Mouse (Mus musculus): Measurements from ENCODE around the gene Fuk. TPM values are rescaled to one million over a fixed set of nuclear protein-coding genes. Genes with fewer than 3 reads are reported as not detected.

Fuk gene
- polyA plus RNA-seq (2015; fragmentation: Nextera tagmentation; extraction: Ambion mirVana): 2.7 and 2.9 TPM in 2 replicates

- 3% methylated on average over 30 of the region's 30 CpGs for WGBS (ENCODE audit: insufficient replicate concordance)
Observed at GRCm38 (mm10) chr8:110901839-110902578, at the start of gene Fuk. TSS of gene Fuk (minus strand) at chr8:110902488.

DNA sequence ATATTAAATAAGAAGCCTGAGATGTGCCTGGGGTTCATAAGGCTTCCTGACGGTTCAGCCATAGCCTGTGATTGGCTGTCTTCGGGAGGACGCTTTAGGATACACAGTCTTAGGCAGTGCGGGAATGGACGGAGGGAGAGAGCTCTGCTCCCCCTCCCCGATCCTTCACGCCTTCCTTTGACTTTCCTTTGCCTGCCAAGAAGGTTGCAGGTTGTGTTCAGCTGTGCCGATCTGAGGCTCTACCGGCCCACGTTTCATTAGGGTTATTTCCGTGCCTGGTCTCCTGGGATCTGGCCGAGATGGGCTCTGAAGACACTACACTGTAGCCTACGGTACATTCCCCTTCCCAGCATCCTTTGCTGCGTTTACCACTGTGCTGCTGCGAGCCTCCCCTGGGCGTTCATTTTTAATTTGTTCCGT is 47.8 kb upstream of the Fuk start:
- no peak overlapping the region for H3K4me2 ChIP-seq (ENCODE audit: low read depth, low read length)
- H3K27me3 ChIP-seq (ENCODE audit: control insufficient read depth, insufficient read depth, low read depth, low read length): no peaks in the 10 kb centered on the region
- H3K27ac ChIP-seq (ENCODE audit: low read length): no peak overlapping the region
- no peak for ATAC-seq (ENCODE audit: low read depth)
- H3K4me1 ChIP-seq (ENCODE audit: control insufficient read depth, low read depth, low read length): 0 out of 2 replicates have a peak, but pooled peaks cover 2% of the 10 kb centered on the region
- WGBS (ENCODE audit: insufficient replicate concordance): 79% methylated on average over 17 of the region's 17 CpGs
- H3K36me3 ChIP-seq (ENCODE audit: control insufficient read depth, insufficient read depth): no peaks in the 10 kb centered on the region
- no peak overlapping the region for H3K4me3 ChIP-seq (ENCODE audit: low read depth, low read length)
- H3K9me3 ChIP-seq (replicated peaks; ENCODE audit: control insufficient read depth, low read length): no peaks in the 10 kb centered on the region
- H3K9ac ChIP-seq (ENCODE audit: low read depth, low read length): no peak overlapping the region

More at GRCm38 (mm10) chr8:110901839-110902578, at the start of gene Fuk:
- peak within 1 kb of the TSS; percentile 80 for H3K9ac ChIP-seq (ENCODE audit: low read depth, low read length)
- peak within 1 kb of the TSS; percentile 86 for H3K4me3 ChIP-seq (ENCODE audit: low read depth, low read length)
- no peaks in the 10 kb centered on the region for H3K27me3 ChIP-seq (ENCODE audit: control insufficient read depth, insufficient read depth, low read depth, low read length)
- peak within 1 kb of the TSS; percentile 83 for H3K4me2 ChIP-seq (ENCODE audit: low read depth, low read length)
- peak; percentile 98 for ATAC-seq (ENCODE audit: low read depth)
- no peaks in the 10 kb centered on the region for H3K9me3 ChIP-seq (replicated peaks; ENCODE audit: control insufficient read depth, low read length)
- no peaks in the 10 kb centered on the region; the same call in 1 of the 2 replicates for H3K36me3 ChIP-seq (ENCODE audit: control insufficient read depth, insufficient read depth)
- no peak within 1 kb of the TSS for H3K27ac ChIP-seq (ENCODE audit: low read length)
- peaks cover 7% of the 10 kb centered on the region for H3K4me1 ChIP-seq (ENCODE audit: control insufficient read depth, low read depth, low read length)

DNA sequence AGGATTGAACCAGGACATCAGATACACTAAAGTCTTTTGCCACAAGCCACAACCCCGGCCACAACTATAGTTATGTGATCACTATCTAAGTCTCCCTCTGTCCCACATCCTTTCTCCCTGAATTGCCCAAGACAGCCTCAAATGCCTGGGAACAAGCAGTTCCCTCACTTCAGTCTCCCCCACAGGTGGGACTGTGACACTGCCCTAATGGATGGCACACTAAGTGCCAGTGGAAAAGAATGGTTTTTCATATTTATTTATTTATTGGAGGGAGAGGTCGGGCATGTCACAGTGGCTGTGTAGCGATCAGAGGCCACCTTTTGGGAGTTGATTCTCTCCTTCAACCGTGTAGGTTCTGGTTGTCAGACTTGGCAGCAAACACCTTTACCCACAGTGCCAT is 43.4 kb upstream of the Fuk start:
- no peak for ATAC-seq (ENCODE audit: low read depth)
- Histone ChIP-seq H3K9me3 (replicated peaks; ENCODE audit: control insufficient read depth, low read length) (no peaks in the 10 kb centered on the region), H3K27me3 (ENCODE audit: control insufficient read depth, insufficient read depth, low read depth, low read length) (no peaks in the 10 kb centered on the region), H3K4me1 (ENCODE audit: control insufficient read depth, low read depth, low read length) (peaks cover 14% of the 10 kb centered on the region), H3K27ac (ENCODE audit: low read length) (no peak overlapping the region), H3K9ac (ENCODE audit: low read depth, low read length) (no peak overlapping the region), H3K4me3 (ENCODE audit: low read depth, low read length) (no peak overlapping the region), H3K4me2 (ENCODE audit: low read depth, low read length) (no peak overlapping the region), H3K36me3 (ENCODE audit: control insufficient read depth, insufficient read depth) (peaks cover 3% of the 10 kb centered on the region; the same call in 1 of the 2 replicates)
- 41% methylated on average over 4 of the region's 4 CpGs for WGBS (ENCODE audit: insufficient replicate concordance)

DNA sequence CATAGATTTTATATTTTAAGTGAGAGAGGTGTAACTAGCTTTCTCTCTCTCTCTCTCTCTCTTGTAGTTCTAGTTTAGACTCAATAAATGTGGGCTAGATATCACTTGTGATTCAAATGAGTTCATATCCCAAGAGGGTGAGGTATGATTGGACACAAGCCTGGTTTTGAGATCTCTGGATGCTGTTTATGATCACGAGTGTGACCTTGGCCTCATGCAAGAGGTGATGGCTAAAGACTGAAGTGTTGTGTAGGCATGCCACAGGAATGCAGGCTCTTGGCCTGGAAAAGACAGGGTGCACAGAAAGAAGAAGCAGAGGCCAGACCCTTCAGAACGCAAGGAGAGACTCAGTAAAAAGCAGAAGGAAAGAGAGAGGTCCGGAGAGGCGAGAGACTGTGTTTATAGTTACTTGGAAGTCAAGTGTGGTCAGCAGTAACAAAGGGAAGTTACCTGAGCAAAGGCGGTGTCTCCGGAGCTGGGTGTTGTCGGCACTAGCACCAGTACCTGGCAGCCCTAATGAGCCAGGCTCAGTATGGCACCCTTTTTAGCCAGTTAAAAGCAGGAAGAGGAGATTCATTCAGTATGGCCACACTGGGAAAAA is 42.1 kb upstream of the Fuk start:
- peaks cover 3% of the 10 kb centered on the region; the same call in 1 of the 2 replicates for H3K36me3 ChIP-seq (ENCODE audit: control insufficient read depth, insufficient read depth)
- no peak overlapping the region for H3K4me2 ChIP-seq (ENCODE audit: low read depth, low read length)
- no peak overlapping the region for H3K4me3 ChIP-seq (ENCODE audit: low read depth, low read length)
- H3K27ac ChIP-seq (ENCODE audit: low read length): no peak overlapping the region
- H3K4me1 ChIP-seq (ENCODE audit: control insufficient read depth, low read depth, low read length): peaks cover 17% of the 10 kb centered on the region
- no peak for ATAC-seq (ENCODE audit: low read depth)
- WGBS (ENCODE audit: insufficient replicate concordance): 34% methylated on average over 7 of the region's 7 CpGs
- H3K27me3 ChIP-seq (ENCODE audit: control insufficient read depth, insufficient read depth, low read depth, low read length): no peaks in the 10 kb centered on the region
- no peak overlapping the region for H3K9ac ChIP-seq (ENCODE audit: low read depth, low read length)
- no peaks in the 10 kb centered on the region for H3K9me3 ChIP-seq (replicated peaks; ENCODE audit: control insufficient read depth, low read length)

GRCm38 (mm10) chr8:110941453-110941948 is 39.2 kb upstream of the Fuk start:
- H3K4me3 ChIP-seq (ENCODE audit: low read depth, low read length): no peak overlapping the region
- WGBS (ENCODE audit: insufficient replicate concordance): 61% methylated on average over 10 of the region's 10 CpGs
- peaks cover 39% of the 10 kb centered on the region for H3K4me1 ChIP-seq (ENCODE audit: control insufficient read depth, low read depth, low read length)
- H3K27ac ChIP-seq (ENCODE audit: low read length): no peak overlapping the region
- no peak for ATAC-seq (ENCODE audit: low read depth)
- no peaks in the 10 kb centered on the region for H3K27me3 ChIP-seq (ENCODE audit: control insufficient read depth, insufficient read depth, low read depth, low read length)
- no peak overlapping the region for H3K9ac ChIP-seq (ENCODE audit: low read depth, low read length)
- no peak overlapping the region for H3K4me2 ChIP-seq (ENCODE audit: low read depth, low read length)
- H3K36me3 ChIP-seq (ENCODE audit: control insufficient read depth, insufficient read depth): peaks cover 3% of the 10 kb centered on the region; the same call in 1 of the 2 replicates
- no peaks in the 10 kb centered on the region for H3K9me3 ChIP-seq (replicated peaks; ENCODE audit: control insufficient read depth, low read length)

DNA sequence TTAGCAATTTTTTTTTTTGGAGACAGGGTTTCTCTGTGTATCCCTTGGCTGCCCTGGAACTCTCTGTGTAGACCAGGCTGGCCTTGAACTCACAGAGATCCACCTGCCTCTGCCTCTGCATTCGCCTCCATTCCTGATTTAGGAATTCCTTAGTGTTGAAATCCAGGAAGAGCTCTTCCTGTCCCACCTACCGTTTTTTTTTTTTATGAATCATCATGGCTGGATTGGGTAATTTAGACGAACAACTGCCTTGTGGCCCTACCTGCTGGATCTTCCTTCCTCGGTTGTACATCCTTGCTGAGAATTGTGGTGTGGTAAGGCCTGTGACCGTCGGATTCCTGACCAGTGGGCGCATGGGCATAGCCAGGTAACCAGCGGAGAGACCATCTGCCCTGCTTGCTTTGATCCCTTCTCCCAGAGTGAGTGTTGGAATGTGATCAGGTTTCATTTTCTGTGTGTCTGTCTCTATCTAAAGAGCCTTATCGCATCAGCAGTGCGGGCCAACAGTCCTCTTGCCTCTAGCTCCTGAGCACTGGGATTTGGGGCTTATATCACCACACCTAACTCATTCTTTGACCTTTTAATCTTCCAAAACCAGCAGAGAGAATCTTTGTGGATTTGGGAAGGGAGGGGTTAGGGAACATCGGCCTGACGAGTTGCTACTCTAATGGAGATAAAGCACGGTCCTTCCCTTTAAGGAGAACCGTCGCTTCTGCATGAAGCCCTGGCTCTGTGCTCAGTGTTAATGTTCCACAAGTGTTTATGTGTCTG is 38.6 kb upstream of the Fuk start:
- no peaks in the 10 kb centered on the region for H3K27me3 ChIP-seq (ENCODE audit: control insufficient read depth, insufficient read depth, low read depth, low read length)
- ATAC-seq (ENCODE audit: low read depth): no peak
- no peak overlapping the region for H3K4me2 ChIP-seq (ENCODE audit: low read depth, low read length)
- H3K27ac ChIP-seq (ENCODE audit: low read length): 0 out of 2 replicates have a peak overlapping the region, but pooled peaks have one; percentile 25
- H3K4me1 ChIP-seq (ENCODE audit: control insufficient read depth, low read depth, low read length): peaks cover 41% of the 10 kb centered on the region
- no peak overlapping the region for H3K9ac ChIP-seq (ENCODE audit: low read depth, low read length)
- H3K9me3 ChIP-seq (replicated peaks; ENCODE audit: control insufficient read depth, low read length): no peaks in the 10 kb centered on the region
- whole genome bisulfite sequencing (ENCODE audit: insufficient replicate concordance): 68% methylated on average over 15 of the region's 15 CpGs
- no peak overlapping the region for H3K4me3 ChIP-seq (ENCODE audit: low read depth, low read length)
- H3K36me3 ChIP-seq (ENCODE audit: control insufficient read depth, insufficient read depth): peaks cover 3% of the 10 kb centered on the region; the same call in 1 of the 2 replicates

- H3K9ac ChIP-seq (ENCODE audit: low read depth, low read length): no peak overlapping the region
Observed at GRCm38 (mm10) chr8:110938882-110939589, 36.7 kb upstream of the Fuk start.

DNA sequence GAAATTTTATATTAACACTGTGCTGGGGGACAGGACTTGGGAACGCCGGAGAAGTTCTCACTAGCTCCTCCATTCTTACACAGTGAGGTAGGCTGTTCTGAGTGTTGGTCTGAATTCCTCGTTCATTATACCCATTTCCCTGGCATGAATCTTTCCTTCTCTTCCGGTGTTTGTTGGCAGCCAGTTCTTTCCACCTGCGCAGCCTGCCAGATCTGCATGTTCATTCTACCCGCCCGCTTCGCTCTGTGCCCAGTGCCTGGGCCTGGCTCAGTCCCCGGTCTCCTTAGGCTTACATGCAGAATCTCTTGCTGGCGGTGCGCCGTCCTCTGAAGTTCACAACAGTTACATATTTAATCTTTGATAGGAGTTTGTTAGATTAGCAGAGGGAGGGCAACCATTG is 33.9 kb upstream of the Fuk start:
- ATAC-seq (ENCODE audit: low read depth): no peak
- WGBS (ENCODE audit: insufficient replicate concordance): 84% methylated on average over 12 of the region's 12 CpGs
- Histone ChIP-seq H3K4me1 (ENCODE audit: control insufficient read depth, low read depth, low read length) (peaks cover 70% of the 10 kb centered on the region), H3K9ac (ENCODE audit: low read depth, low read length) (no peak overlapping the region), H3K27me3 (ENCODE audit: control insufficient read depth, insufficient read depth, low read depth, low read length) (no peaks in the 10 kb centered on the region), H3K36me3 (ENCODE audit: control insufficient read depth, insufficient read depth) (peaks cover 3% of the 10 kb centered on the region), H3K4me3 (ENCODE audit: low read depth, low read length) (no peak overlapping the region), H3K4me2 (ENCODE audit: low read depth, low read length) (no peak overlapping the region), H3K9me3 (replicated peaks; ENCODE audit: control insufficient read depth, low read length) (no peaks in the 10 kb centered on the region), H3K27ac (ENCODE audit: low read length) (no peak overlapping the region)

More at GRCm38 (mm10) chr8:110938882-110939589, 36.7 kb upstream of the Fuk start:
- Histone ChIP-seq H3K27ac (ENCODE audit: low read length) (no peak overlapping the region), H3K4me1 (ENCODE audit: control insufficient read depth, low read depth, low read length) (peaks cover 45% of the 10 kb centered on the region), H3K9me3 (replicated peaks; ENCODE audit: control insufficient read depth, low read length) (no peaks in the 10 kb centered on the region), H3K27me3 (ENCODE audit: control insufficient read depth, insufficient read depth, low read depth, low read length) (no peaks in the 10 kb centered on the region), H3K36me3 (ENCODE audit: control insufficient read depth, insufficient read depth) (peaks cover 3% of the 10 kb centered on the region), H3K4me3 (ENCODE audit: low read depth, low read length) (no peak overlapping the region), H3K4me2 (ENCODE audit: low read depth, low read length) (no peak overlapping the region)
- peak; percentile 62 for ATAC-seq (ENCODE audit: low read depth)
- 12% methylated on average over 6 of the region's 6 CpGs for WGBS (ENCODE audit: insufficient replicate concordance)
